Mouse (Mus musculus): ENCODE data around the gene Casq2. TPM values are rescaled to one million over a fixed set of nuclear protein-coding genes. Genes with fewer than 3 reads are reported as not detected.
A peak's percentile ranks its signal among the peaks of the same experiment; 100 is the strongest.

Gene Casq2
- 3.9 and 45.9 TPM in 2 replicates for polyA plus RNA-seq (2015; fragmentation: Nextera tagmentation; extraction: Ambion mirVana)

DNA sequence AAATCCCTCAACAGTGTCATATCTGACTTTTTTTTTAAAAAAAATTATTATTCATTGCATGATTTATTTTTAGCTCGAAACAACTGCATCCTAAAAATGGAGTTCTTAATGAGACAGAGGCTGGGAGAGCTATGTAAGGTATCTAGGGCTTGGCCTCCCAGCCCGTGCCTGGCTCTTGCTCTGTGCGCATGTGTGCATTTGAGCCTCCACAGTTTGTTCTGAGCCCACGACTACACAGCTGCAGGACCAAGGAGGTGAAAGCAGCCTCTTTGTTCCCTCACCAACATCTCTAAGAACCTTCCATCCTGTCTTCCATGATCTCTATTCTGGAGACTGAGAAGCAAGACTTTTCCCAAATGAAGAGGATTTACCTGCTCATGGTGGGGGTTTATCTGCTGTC is at the start of gene Casq2:
Casq2 (plus strand) TSS at position 133 of the 400 bp plus-strand sequence.
- H3K4me3 ChIP-seq (replicated peaks; ENCODE audit: low read length), result no peak within 1 kb of the TSS
- no peak within 1 kb of the TSS for H3K27ac ChIP-seq (ENCODE audit: low read length)
- ATAC-seq (ENCODE audit: insufficient read depth, low FRiP score), result no peak
- 64% methylated on average over 4 of the region's 4 CpGs for WGBS
- no peak within 1 kb of the TSS for H3K9ac ChIP-seq (ENCODE audit: low read length)
- no peaks in the 10 kb centered on the region for H3K4me1 ChIP-seq (ENCODE audit: control insufficient read depth, insufficient read depth, low read length)
- no peaks in the 10 kb centered on the region for H3K36me3 ChIP-seq (ENCODE audit: control insufficient read depth, insufficient read depth, low read length)
- H3K27me3 ChIP-seq (ENCODE audit: control insufficient read depth, insufficient read depth, low read length), result no peaks in the 10 kb centered on the region
- no peaks in the 10 kb centered on the region for H3K9me3 ChIP-seq (replicated peaks; ENCODE audit: control insufficient read depth, low read length)
- no peak within 1 kb of the TSS for H3K4me2 ChIP-seq (ENCODE audit: low read depth, low read length)

DNA sequence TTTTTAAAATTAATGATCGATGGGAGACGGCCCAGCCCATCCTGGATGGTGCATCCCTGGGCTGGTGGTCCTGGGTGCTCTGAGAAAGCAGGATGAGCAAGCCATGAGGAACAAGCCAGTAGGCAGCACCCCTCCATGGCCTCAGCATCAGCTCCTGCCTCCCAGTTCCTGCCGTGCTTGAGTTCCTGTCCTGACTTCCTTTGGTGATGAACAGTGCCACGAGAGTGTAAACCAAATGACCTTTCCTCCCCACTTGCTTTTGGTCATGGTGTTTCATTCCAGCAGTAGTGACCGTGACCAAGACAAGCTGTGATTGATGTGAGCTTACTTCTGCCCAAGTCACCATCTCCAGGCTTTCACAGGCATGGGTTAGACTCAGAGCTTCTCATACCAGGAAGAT is 48.4 kb upstream of the Casq2 start:
- peak overlapping the region; percentile 30 for H3K27ac ChIP-seq (ENCODE audit: low read length)

DNA sequence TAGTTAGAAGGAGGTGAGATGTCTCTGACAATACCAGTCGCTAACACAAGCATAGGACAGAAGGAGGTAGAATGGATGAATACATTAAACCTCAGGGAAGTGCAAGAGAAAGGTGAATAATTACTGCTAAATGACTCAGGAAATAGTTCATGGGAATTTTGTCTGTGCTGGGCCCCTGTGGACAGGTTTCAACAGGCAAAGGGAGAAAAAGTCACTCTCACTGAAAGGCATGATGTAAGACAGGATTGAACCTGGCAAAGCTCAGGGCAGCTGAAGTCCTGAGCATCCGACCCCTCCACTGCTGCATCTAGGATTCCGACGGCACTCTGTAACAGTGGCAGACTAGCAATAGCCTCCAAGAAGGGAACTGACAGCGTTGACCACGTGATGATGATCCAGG is 47.6 kb upstream of the Casq2 start:
- no peaks in the 10 kb centered on the region for H3K9me3 ChIP-seq (replicated peaks; ENCODE audit: control insufficient read depth, low read length)
- no peaks in the 10 kb centered on the region for H3K36me3 ChIP-seq (ENCODE audit: control insufficient read depth, insufficient read depth, low read length)
- no peak overlapping the region for H3K4me2 ChIP-seq (ENCODE audit: low read depth, low read length)
- H3K27me3 ChIP-seq (ENCODE audit: control insufficient read depth, insufficient read depth, low read length), result no peaks in the 10 kb centered on the region
- H3K27ac ChIP-seq (ENCODE audit: low read length), result peak overlapping the region; percentile 45; the same call in 1 of the 2 replicates
- H3K4me3 ChIP-seq (replicated peaks; ENCODE audit: low read length), result no peak overlapping the region
- H3K4me1 ChIP-seq (ENCODE audit: control insufficient read depth, insufficient read depth, low read length), result peaks cover 3% of the 10 kb centered on the region; the same call in 1 of the 2 replicates
- no peak overlapping the region for H3K9ac ChIP-seq (ENCODE audit: low read length)
- ATAC-seq (ENCODE audit: insufficient read depth, low FRiP score), result no peak; the same call in 1 of the 2 replicates
- 67% methylated on average over 6 of the region's 6 CpGs for WGBS

More for the DNA sequence above, 48.4 kb upstream of the Casq2 start:
- Histone ChIP-seq H3K4me2 (ENCODE audit: low read depth, low read length) (no peak overlapping the region), H3K9me3 (replicated peaks; ENCODE audit: control insufficient read depth, low read length) (no peaks in the 10 kb centered on the region), H3K36me3 (ENCODE audit: control insufficient read depth, insufficient read depth, low read length) (no peaks in the 10 kb centered on the region), H3K9ac (ENCODE audit: low read length) (no peak overlapping the region), H3K4me1 (ENCODE audit: control insufficient read depth, insufficient read depth, low read length) (peaks cover 3% of the 10 kb centered on the region; the same call in 1 of the 2 replicates), H3K27me3 (ENCODE audit: control insufficient read depth, insufficient read depth, low read length) (no peaks in the 10 kb centered on the region), H3K4me3 (replicated peaks; ENCODE audit: low read length) (no peak overlapping the region)
- no peak for ATAC-seq (ENCODE audit: insufficient read depth, low FRiP score)
- 86% methylated on average over 5 of the region's 5 CpGs for WGBS

DNA sequence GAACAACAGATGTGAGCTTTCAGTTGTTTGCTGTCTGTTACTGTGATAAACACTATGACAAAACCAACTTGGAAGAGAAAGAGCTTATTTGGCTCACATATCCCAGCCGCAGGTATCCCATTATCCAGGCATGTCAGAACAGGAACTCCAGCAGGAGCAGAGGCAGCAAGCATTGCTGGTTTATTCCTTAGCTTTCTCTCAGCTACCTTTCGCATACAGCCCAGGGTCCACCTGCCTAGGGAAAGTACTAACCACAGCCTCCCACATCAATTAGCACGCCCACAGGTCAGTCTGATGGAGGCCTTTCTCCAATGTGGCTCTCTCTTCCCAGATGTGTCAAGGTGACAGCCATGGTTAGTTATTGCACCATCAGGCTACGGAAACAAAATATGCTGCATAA is 44.6 kb upstream of the Casq2 start:
- Histone ChIP-seq H3K9ac (ENCODE audit: low read length) (no peak overlapping the region), H3K4me3 (replicated peaks; ENCODE audit: low read length) (no peak overlapping the region), H3K36me3 (ENCODE audit: control insufficient read depth, insufficient read depth, low read length) (no peaks in the 10 kb centered on the region), H3K4me2 (ENCODE audit: low read depth, low read length) (no peak overlapping the region), H3K9me3 (replicated peaks; ENCODE audit: control insufficient read depth, low read length) (no peaks in the 10 kb centered on the region), H3K4me1 (ENCODE audit: control insufficient read depth, insufficient read depth, low read length) (peaks cover 3% of the 10 kb centered on the region; the same call in 1 of the 2 replicates), H3K27me3 (ENCODE audit: control insufficient read depth, insufficient read depth, low read length) (no peaks in the 10 kb centered on the region), H3K27ac (ENCODE audit: low read length) (no peak overlapping the region)
- 84% methylated on average over 4 of the region's 4 CpGs for WGBS
- no peak for ATAC-seq (ENCODE audit: insufficient read depth, low FRiP score)

DNA sequence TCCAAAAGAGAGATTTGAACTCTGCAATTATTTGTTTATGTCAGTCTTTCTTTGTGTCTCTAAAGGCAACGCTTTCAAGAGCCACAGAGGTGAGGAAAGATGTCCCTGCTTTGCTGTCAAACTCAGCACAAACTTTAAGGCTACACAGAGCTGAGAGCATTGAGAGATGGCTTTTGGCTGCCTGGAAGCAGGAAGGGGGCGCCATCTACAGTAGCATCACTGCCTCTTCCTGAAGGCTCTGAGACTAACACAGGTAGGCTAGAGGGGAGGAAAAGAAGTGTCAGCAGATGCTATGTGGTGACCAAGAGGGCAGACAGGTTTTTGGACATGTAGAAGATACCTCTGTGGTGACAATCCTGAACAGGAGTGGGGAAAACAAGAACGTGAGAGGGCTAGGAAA is 41.1 kb upstream of the Casq2 start:
- Histone ChIP-seq H3K4me1 (ENCODE audit: control insufficient read depth, insufficient read depth, low read length) (peaks cover 3% of the 10 kb centered on the region; the same call in 1 of the 2 replicates), H3K27ac (ENCODE audit: low read length) (no peak overlapping the region), H3K36me3 (ENCODE audit: control insufficient read depth, insufficient read depth, low read length) (no peaks in the 10 kb centered on the region), H3K4me2 (ENCODE audit: low read depth, low read length) (no peak overlapping the region), H3K4me3 (replicated peaks; ENCODE audit: low read length) (no peak overlapping the region), H3K9me3 (replicated peaks; ENCODE audit: control insufficient read depth, low read length) (no peaks in the 10 kb centered on the region), H3K9ac (ENCODE audit: low read length) (no peak overlapping the region), H3K27me3 (ENCODE audit: control insufficient read depth, insufficient read depth, low read length) (no peaks in the 10 kb centered on the region)
- ATAC-seq (ENCODE audit: insufficient read depth, low FRiP score), result no peak
- 34% methylated on average over 3 of the region's 3 CpGs for WGBS

DNA sequence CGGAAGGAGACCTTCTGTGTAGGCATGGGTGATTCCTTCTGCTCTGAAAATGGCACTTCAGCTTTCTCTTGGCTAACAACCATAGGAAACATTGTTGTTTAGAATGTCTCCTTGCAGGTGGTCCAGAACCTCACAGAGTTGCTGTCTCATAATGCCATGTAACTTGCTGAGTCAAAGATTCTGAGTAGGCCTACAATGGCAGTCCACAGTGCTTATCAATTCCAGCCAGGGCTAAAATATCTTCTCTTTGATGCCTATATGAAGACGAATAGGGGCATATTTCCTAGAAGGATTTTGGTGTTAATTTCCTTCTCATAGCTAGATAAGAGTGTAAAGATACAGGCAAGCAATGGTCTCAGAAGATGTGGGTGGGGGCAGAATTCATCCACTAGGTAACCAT is 38.7 kb upstream of the Casq2 start:
- 89% methylated on average over 2 of the region's 2 CpGs for WGBS
- ATAC-seq (ENCODE audit: insufficient read depth, low FRiP score), result no peak
- Histone ChIP-seq H3K27ac (ENCODE audit: low read length) (no peak overlapping the region), H3K9ac (ENCODE audit: low read length) (no peak overlapping the region), H3K4me1 (ENCODE audit: control insufficient read depth, insufficient read depth, low read length) (no peaks in the 10 kb centered on the region), H3K27me3 (ENCODE audit: control insufficient read depth, insufficient read depth, low read length) (no peaks in the 10 kb centered on the region), H3K4me3 (replicated peaks; ENCODE audit: low read length) (no peak overlapping the region), H3K36me3 (ENCODE audit: control insufficient read depth, insufficient read depth, low read length) (no peaks in the 10 kb centered on the region), H3K4me2 (ENCODE audit: low read depth, low read length) (no peak overlapping the region), H3K9me3 (replicated peaks; ENCODE audit: control insufficient read depth, low read length) (no peaks in the 10 kb centered on the region)

DNA sequence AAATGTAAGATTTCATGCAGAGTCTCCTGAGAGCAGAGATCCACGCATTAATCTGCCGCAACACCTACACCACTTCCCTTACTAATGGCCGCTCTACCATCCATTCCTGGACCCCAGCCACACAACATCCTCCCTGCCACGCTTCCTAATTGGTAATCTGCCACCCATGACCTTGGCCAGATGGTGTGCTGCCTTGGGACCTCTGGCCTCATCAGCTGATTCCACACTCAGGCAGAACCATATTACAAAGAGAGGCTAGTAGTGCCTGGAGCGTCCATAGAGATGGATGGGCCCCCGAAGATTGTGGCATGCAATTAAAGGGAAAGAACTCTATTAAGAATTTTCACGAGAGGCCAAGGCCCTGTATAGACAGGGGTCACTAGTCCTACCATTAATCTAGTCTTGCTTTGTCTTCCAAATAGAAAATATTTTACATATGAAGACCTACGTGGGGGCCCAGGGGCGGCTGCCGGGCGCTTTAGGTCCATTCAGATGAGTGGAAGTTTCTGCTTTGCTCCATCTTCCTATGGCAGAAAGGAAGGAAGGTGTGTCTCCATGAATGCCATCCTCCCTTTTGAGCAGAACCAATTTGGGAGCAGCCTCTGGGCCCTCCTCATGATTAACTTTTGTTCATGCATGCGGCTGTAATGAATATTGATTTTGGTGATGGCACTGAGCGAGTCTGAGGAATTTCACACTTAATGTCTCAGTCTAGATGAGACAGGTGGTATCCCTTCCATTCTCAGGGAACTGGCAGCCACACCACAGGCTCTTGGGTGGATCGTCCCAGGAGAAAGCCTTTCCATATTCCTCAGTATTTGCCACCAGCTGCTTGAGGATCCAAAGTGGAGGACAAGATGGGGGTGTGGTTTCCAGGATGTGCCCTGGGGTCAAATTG is 36.8 kb upstream of the Casq2 start:
- H3K4me2 ChIP-seq (ENCODE audit: low read depth, low read length), result no peak overlapping the region
- ATAC-seq (ENCODE audit: insufficient read depth, low FRiP score), result no peak
- H3K27ac ChIP-seq (ENCODE audit: low read length), result no peak overlapping the region
- no peaks in the 10 kb centered on the region for H3K27me3 ChIP-seq (ENCODE audit: control insufficient read depth, insufficient read depth, low read length)
- H3K4me1 ChIP-seq (ENCODE audit: control insufficient read depth, insufficient read depth, low read length), result no peaks in the 10 kb centered on the region
- no peak overlapping the region for H3K9ac ChIP-seq (ENCODE audit: low read length)
- H3K9me3 ChIP-seq (replicated peaks; ENCODE audit: control insufficient read depth, low read length), result no peaks in the 10 kb centered on the region
- 81% methylated on average over 14 of the region's 14 CpGs for WGBS
- no peaks in the 10 kb centered on the region for H3K36me3 ChIP-seq (ENCODE audit: control insufficient read depth, insufficient read depth, low read length)
- no peak overlapping the region for H3K4me3 ChIP-seq (replicated peaks; ENCODE audit: low read length)

DNA sequence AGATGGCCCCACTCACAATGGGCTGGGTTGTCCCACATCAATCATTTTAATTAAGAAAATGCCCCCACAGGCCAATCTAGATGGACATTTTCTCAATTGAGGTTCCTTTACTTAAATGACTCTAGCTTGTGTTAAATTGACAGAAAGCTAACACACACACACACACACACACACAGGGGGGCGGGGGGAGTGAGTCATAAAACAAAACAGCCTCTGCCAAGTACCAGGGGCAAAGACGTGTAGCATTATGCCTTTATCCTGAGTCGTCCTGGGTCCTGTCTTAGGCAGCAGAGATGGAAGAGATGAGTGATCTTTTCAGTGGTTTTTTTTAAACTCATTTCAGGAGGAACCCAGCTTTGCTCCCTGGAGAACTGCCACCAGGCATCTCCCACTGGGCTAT is 34.2 kb upstream of the Casq2 start:
- no peaks in the 10 kb centered on the region for H3K36me3 ChIP-seq (ENCODE audit: control insufficient read depth, insufficient read depth, low read length)
- no peak overlapping the region for H3K4me2 ChIP-seq (ENCODE audit: low read depth, low read length)
- H3K9ac ChIP-seq (ENCODE audit: low read length), result no peak overlapping the region
- H3K27me3 ChIP-seq (ENCODE audit: control insufficient read depth, insufficient read depth, low read length), result no peaks in the 10 kb centered on the region
- no peak for ATAC-seq (ENCODE audit: insufficient read depth, low FRiP score)
- WGBS, result 34% methylated on average over 3 of the region's 3 CpGs
- no peak overlapping the region for H3K4me3 ChIP-seq (replicated peaks; ENCODE audit: low read length)
- H3K27ac ChIP-seq (ENCODE audit: low read length), result no peak overlapping the region
- no peaks in the 10 kb centered on the region for H3K9me3 ChIP-seq (replicated peaks; ENCODE audit: control insufficient read depth, low read length)
- no peaks in the 10 kb centered on the region for H3K4me1 ChIP-seq (ENCODE audit: control insufficient read depth, insufficient read depth, low read length)

DNA sequence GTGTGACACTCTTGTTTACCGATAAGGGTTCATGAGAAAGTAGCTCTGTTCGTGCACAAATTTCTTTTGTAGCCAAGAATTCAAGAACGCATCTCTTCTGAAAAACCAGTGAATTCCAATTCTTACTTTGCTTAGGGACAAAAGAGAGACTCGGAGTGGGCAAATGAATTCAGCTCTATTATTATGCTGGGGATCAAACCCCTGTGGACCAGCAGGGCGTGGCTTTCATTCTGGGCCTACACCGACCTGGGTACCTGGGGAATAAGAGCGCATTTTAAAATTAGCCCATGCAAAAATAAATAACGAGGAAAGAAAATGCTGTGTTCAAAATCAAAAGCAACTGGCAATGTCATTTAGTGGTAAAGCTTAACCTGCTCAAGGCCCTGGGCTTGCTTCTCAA is 32.9 kb upstream of the Casq2 start:
- no peak overlapping the region for H3K4me3 ChIP-seq (replicated peaks; ENCODE audit: low read length)
- H3K9me3 ChIP-seq (replicated peaks; ENCODE audit: control insufficient read depth, low read length), result no peaks in the 10 kb centered on the region
- H3K27ac ChIP-seq (ENCODE audit: low read length), result no peak overlapping the region
- H3K36me3 ChIP-seq (ENCODE audit: control insufficient read depth, insufficient read depth, low read length), result no peaks in the 10 kb centered on the region
- no peaks in the 10 kb centered on the region for H3K4me1 ChIP-seq (ENCODE audit: control insufficient read depth, insufficient read depth, low read length)
- no peak overlapping the region for H3K4me2 ChIP-seq (ENCODE audit: low read depth, low read length)
- no peak overlapping the region for H3K9ac ChIP-seq (ENCODE audit: low read length)
- 58% methylated on average over 8 of the region's 8 CpGs for WGBS
- H3K27me3 ChIP-seq (ENCODE audit: control insufficient read depth, insufficient read depth, low read length), result no peaks in the 10 kb centered on the region
- ATAC-seq (ENCODE audit: insufficient read depth, low FRiP score), result no peak

Measured in stomach, embryonic 16.5 days (tissue).